Mouse (Mus musculus) bone marrow macrophage, adult 2 months (primary cell): Measurements from ENCODE around the gene Stac2.

Experiments used
- CTCF ChIP-seq: IDR thresholded peaks from 2 replicates; pipeline ENCODE4 v1.5.1; 2012; ENCODE audit warnings: low read depth, mild to moderate bottlenecking, low read length, moderate library complexity
- POLR2A ChIP-seq: IDR thresholded peaks from 2 replicates; pipeline ENCODE4 v1.6.1; 2012; ENCODE audit warnings: mild to moderate bottlenecking, low read depth, low read length, borderline replicate concordance

DNA sequence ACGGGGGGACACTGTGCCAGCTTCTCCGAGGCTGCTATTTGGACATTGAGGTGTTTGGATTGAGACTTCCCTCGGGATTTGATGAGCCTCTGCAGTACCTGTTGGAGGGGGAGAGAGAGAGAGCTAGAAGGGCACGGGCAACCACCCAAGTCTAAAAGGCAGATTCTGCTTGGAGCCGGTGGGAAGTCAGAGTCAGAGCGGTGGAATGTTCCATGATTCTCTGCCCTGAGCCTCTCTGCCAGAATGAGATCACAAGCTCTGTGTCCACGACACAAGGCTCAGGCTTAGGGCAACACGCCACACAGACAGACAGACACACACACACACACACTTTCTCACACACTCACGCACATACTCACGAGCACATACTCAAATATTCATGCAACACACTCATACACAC, 47.6 kb downstream of the Stac2 start:
- no peak for TF ChIP-seq CTCF
- no peak for TF ChIP-seq POLR2A
